Mouse (Mus musculus) kidney, embryonic 15.5 days (tissue): ENCODE results near the gene Fndc3b. TPM values are rescaled to one million over a fixed set of nuclear protein-coding genes. Genes with fewer than 3 reads are reported as not detected.
A peak's percentile ranks its signal among the peaks of the same experiment; 100 is the strongest.

Experiments used
- ATAC-seq: fragments of 200-750 bp; cut with Nextera tagmentation; replicated peaks from 2 replicates; pipeline ENCODE4 v1.8.0; 2017; ENCODE audit warnings: moderate TSS enrichment; ENCODE audit not compliant: low FRiP score
- H3K27ac ChIP-seq: fragments of 300-500 bp; sonication (generic); 2 replicates; pipeline ENCODE4 v1.5.1; 2015; ENCODE audit warnings: mild to moderate bottlenecking, inconsistent platforms
- H3K27me3 ChIP-seq: fragments of 300-500 bp; sonication (generic); 2 replicates; pipeline ENCODE4 v1.6.1; 2015; ENCODE audit warnings: inconsistent platforms
- H3K36me3 ChIP-seq: fragments of 300-500 bp; sonication (generic); 2 replicates; pipeline ENCODE4 v1.6.1; 2015; ENCODE audit warnings: inconsistent platforms
- H3K4me1 ChIP-seq: fragments of 300-500 bp; sonication (generic); 2 replicates; pipeline ENCODE4 v1.6.1; 2015; ENCODE audit warnings: inconsistent platforms
- H3K4me2 ChIP-seq: fragments of 300-500 bp; sonication (generic); 2 replicates; pipeline ENCODE4 v1.6.1; 2015; ENCODE audit warnings: moderate library complexity, mild to moderate bottlenecking, inconsistent platforms
- H3K4me3 ChIP-seq: fragments of 300-500 bp; sonication (generic); replicated peaks from 2 replicates; pipeline ENCODE4 v1.5.1; 2015; ENCODE audit warnings: mild to moderate bottlenecking, inconsistent platforms
- H3K9ac ChIP-seq: fragments of 300-500 bp; sonication (generic); 2 replicates; pipeline ENCODE4 v1.6.1; 2015; ENCODE audit warnings: mild to moderate bottlenecking, inconsistent platforms
- H3K9me3 ChIP-seq: fragments of 300-500 bp; sonication (generic); replicated peaks from 2 replicates; pipeline ENCODE4 v1.6.1; 2016; ENCODE audit warnings: inconsistent platforms
- WGBS: fragments of 180-500 bp; shearing (Covaris S2); methylation state at CpG from one replicate; pipeline ENCODE4 v1.1.7; 2015; ENCODE audit warnings: mixed read lengths; 5-methylcytosine and 5-hydroxymethylcytosine counted together
- polyA plus RNA-seq: library from polyadenylated mRNA; unstranded; fragments of >200 nt; fragmentation: Nextera tagmentation; extraction: Ambion mirVana; gene quantifications from 2 replicates; pipeline ENCODE4 v1.2.1, GENCODE M21; 2015

The Fndc3b gene
- polyA plus RNA-seq, 1 experiment from 2014 or later, result 32.8 TPM

- Histone ChIP-seq H3K27me3 (no peaks in the 10 kb centered on the region), H3K4me1 (peaks cover 54% of the 10 kb centered on the region), H3K36me3 (peaks cover 3% of the 10 kb centered on the region; the same call in 1 of the 2 replicates), H3K4me3 (no peak overlapping the region), H3K4me2 (no peak overlapping the region), H3K9ac (no peak overlapping the region), H3K27ac (no peak overlapping the region; the same call in 1 of the 2 replicates), H3K9me3 (no peaks in the 10 kb centered on the region)
- no peak for ATAC-seq
- WGBS, result 79% methylated on average over 4 of the region's 4 CpGs
Measured at GRCm38 (mm10) chr3:27658198-27658763, 52.8 kb downstream of the Fndc3b start.

GRCm38 (mm10) chr3:27656764-27657390 is 54.2 kb downstream of the Fndc3b start:
- peaks cover 3% of the 10 kb centered on the region; the same call in 1 of the 2 replicates for H3K36me3 ChIP-seq
- no peak overlapping the region for H3K9ac ChIP-seq
- 61% methylated on average over 7 of the region's 7 CpGs for WGBS
- H3K4me1 ChIP-seq, result peaks cover 63% of the 10 kb centered on the region
- no peaks in the 10 kb centered on the region for H3K9me3 ChIP-seq
- H3K27me3 ChIP-seq, result no peaks in the 10 kb centered on the region
- H3K27ac ChIP-seq, result no peak overlapping the region
- H3K4me2 ChIP-seq, result no peak overlapping the region
- no peak overlapping the region for H3K4me3 ChIP-seq
- no peak for ATAC-seq

- 69% methylated on average over 4 of the region's 4 CpGs for WGBS
- Histone ChIP-seq H3K9me3 (no peaks in the 10 kb centered on the region), H3K36me3 (peaks cover 3% of the 10 kb centered on the region; the same call in 1 of the 2 replicates), H3K27me3 (no peaks in the 10 kb centered on the region), H3K9ac (no peak overlapping the region), H3K4me1 (peaks cover 69% of the 10 kb centered on the region), H3K4me3 (no peak overlapping the region), H3K4me2 (no peak overlapping the region), H3K27ac (no peak overlapping the region)
- ATAC-seq, result no peak
Measured at GRCm38 (mm10) chr3:27655673-27656072, 55.4 kb downstream of the Fndc3b start.

- peaks cover 3% of the 10 kb centered on the region; the same call in 1 of the 2 replicates for H3K36me3 ChIP-seq
- no peaks in the 10 kb centered on the region for H3K9me3 ChIP-seq
- no peak overlapping the region for H3K27ac ChIP-seq
- H3K9ac ChIP-seq, result no peak overlapping the region
- H3K4me3 ChIP-seq, result no peak overlapping the region
- H3K4me2 ChIP-seq, result no peak overlapping the region
- H3K4me1 ChIP-seq, result peaks cover 73% of the 10 kb centered on the region
- 81% methylated on average over 11 of the region's 11 CpGs for WGBS
- no peak for ATAC-seq
- H3K27me3 ChIP-seq, result no peaks in the 10 kb centered on the region
Measured at GRCm38 (mm10) chr3:27655042-27655441, 56.1 kb downstream of the Fndc3b start.

- no peak overlapping the region for H3K9ac ChIP-seq
- no peak overlapping the region for H3K4me2 ChIP-seq
- ATAC-seq, result no peak
- no peaks in the 10 kb centered on the region for H3K27me3 ChIP-seq
- H3K4me3 ChIP-seq, result no peak overlapping the region
- peak overlapping the region; percentile 42; the same call in 1 of the 2 replicates for H3K27ac ChIP-seq
- peaks cover 76% of the 10 kb centered on the region for H3K4me1 ChIP-seq
- 71% methylated on average over 9 of the region's 9 CpGs for WGBS
- no peaks in the 10 kb centered on the region for H3K9me3 ChIP-seq
- H3K36me3 ChIP-seq, result peaks cover under 1% of the 10 kb centered on the region; the same call in 1 of the 2 replicates
Measured at GRCm38 (mm10) chr3:27652451-27653011, 58.6 kb downstream of the Fndc3b start.

GRCm38 (mm10) chr3:27651731-27652130 is 59.4 kb downstream of the Fndc3b start:
- Histone ChIP-seq H3K27ac (peak overlapping the region; percentile 42; the same call in 1 of the 2 replicates), H3K4me3 (no peak overlapping the region), H3K27me3 (no peaks in the 10 kb centered on the region), H3K9ac (no peak overlapping the region), H3K4me1 (peaks cover 76% of the 10 kb centered on the region), H3K9me3 (no peaks in the 10 kb centered on the region), H3K4me2 (no peak overlapping the region), H3K36me3 (no peaks in the 10 kb centered on the region)
- WGBS, result 48% methylated on average over 6 of the region's 6 CpGs
- no peak for ATAC-seq

- no peaks in the 10 kb centered on the region for H3K9me3 ChIP-seq
- no peak overlapping the region for H3K9ac ChIP-seq
- 87% methylated on average over 11 of the region's 11 CpGs for WGBS
- H3K36me3 ChIP-seq, result no peaks in the 10 kb centered on the region
- no peak overlapping the region for H3K4me2 ChIP-seq
- ATAC-seq, result no peak
- H3K27ac ChIP-seq, result no peak overlapping the region
- peaks cover 73% of the 10 kb centered on the region for H3K4me1 ChIP-seq
- H3K4me3 ChIP-seq, result no peak overlapping the region
- H3K27me3 ChIP-seq, result no peaks in the 10 kb centered on the region
Measured at GRCm38 (mm10) chr3:27650083-27650482, 61.0 kb downstream of the Fndc3b start.

GRCm38 (mm10) chr3:27649316-27649715 is 61.8 kb downstream of the Fndc3b start:
- Histone ChIP-seq H3K27me3 (no peaks in the 10 kb centered on the region), H3K4me2 (no peak overlapping the region), H3K4me3 (no peak overlapping the region), H3K9me3 (no peaks in the 10 kb centered on the region), H3K4me1 (peaks cover 73% of the 10 kb centered on the region), H3K36me3 (no peaks in the 10 kb centered on the region), H3K27ac (no peak overlapping the region), H3K9ac (no peak overlapping the region)
- no peak for ATAC-seq
- WGBS, result 44% methylated on average over 1 of the region's 1 CpGs

GRCm38 (mm10) chr3:27642381-27642780 is 68.7 kb downstream of the Fndc3b start:
- Histone ChIP-seq H3K27me3 (no peaks in the 10 kb centered on the region), H3K9me3 (no peaks in the 10 kb centered on the region), H3K27ac (no peak overlapping the region), H3K4me2 (no peak overlapping the region), H3K36me3 (peaks cover 40% of the 10 kb centered on the region), H3K4me1 (peaks cover 26% of the 10 kb centered on the region), H3K9ac (no peak overlapping the region), H3K4me3 (no peak overlapping the region)
- 91% methylated on average over 6 of the region's 6 CpGs for WGBS
- ATAC-seq, result no peak

- Histone ChIP-seq H3K27ac (no peak overlapping the region), H3K36me3 (peaks cover 40% of the 10 kb centered on the region), H3K4me1 (peaks cover 12% of the 10 kb centered on the region), H3K4me3 (no peak overlapping the region), H3K4me2 (no peak overlapping the region), H3K9ac (no peak overlapping the region), H3K27me3 (no peaks in the 10 kb centered on the region), H3K9me3 (no peaks in the 10 kb centered on the region)
- 89% methylated on average over 4 of the region's 4 CpGs for WGBS
- no peak for ATAC-seq
Measured at GRCm38 (mm10) chr3:27639701-27640100, 71.4 kb downstream of the Fndc3b start.

GRCm38 (mm10) chr3:27637046-27637661 is 74.0 kb downstream of the Fndc3b start:
- H3K9ac ChIP-seq, result no peak overlapping the region
- 0 out of 2 replicates have a peak, but pooled peaks cover 3% of the 10 kb centered on the region for H3K4me1 ChIP-seq
- H3K4me2 ChIP-seq, result no peak overlapping the region
- no peak overlapping the region for H3K27ac ChIP-seq
- H3K9me3 ChIP-seq, result no peaks in the 10 kb centered on the region
- H3K36me3 ChIP-seq, result peaks cover 37% of the 10 kb centered on the region
- ATAC-seq, result peak; percentile 59
- no peaks in the 10 kb centered on the region for H3K27me3 ChIP-seq
- 68% methylated on average over 6 of the region's 6 CpGs for WGBS
- no peak overlapping the region for H3K4me3 ChIP-seq

- Histone ChIP-seq H3K9ac (no peak overlapping the region), H3K36me3 (peaks cover 37% of the 10 kb centered on the region), H3K27me3 (no peaks in the 10 kb centered on the region), H3K4me3 (no peak overlapping the region), H3K4me1 (0 out of 2 replicates have a peak, but pooled peaks cover 3% of the 10 kb centered on the region), H3K4me2 (no peak overlapping the region), H3K9me3 (no peaks in the 10 kb centered on the region), H3K27ac (no peak overlapping the region)
- 38% methylated on average over 3 of the region's 3 CpGs for WGBS
- no peak for ATAC-seq
Measured at GRCm38 (mm10) chr3:27635776-27636175, 75.3 kb downstream of the Fndc3b start.
